Mouse (Mus musculus) neural tube, embryonic 12.5 days (tissue): Measurements from ENCODE around the gene Sulf2. TPM values are rescaled to one million over a fixed set of nuclear protein-coding genes. Genes with fewer than 3 reads are reported as not detected.
A peak's percentile ranks its signal among the peaks of the same experiment; 100 is the strongest.
"Not testable (repeated sequence)": the region's sequence is repeated elsewhere in the genome, so short reads cannot be mapped to it uniquely, and the experiment has no call there.

Experiments used
- ATAC-seq: fragments of 200-750 bp; cut with Nextera tagmentation; 2 replicates; pipeline ENCODE4 v1.8.0; 2017; ENCODE audit warnings: low read depth, mild to moderate bottlenecking, moderate TSS enrichment, moderate library complexity; ENCODE audit not compliant: low FRiP score
- H3K27ac ChIP-seq: fragments of 300-500 bp; sonication (generic); 2 replicates; pipeline ENCODE4 v1.5.1; 2016
- H3K27me3 ChIP-seq: fragments of 300-500 bp; sonication (generic); replicated peaks from 2 replicates; pipeline ENCODE4 v1.6.1; 2016; ENCODE audit warnings: mild to moderate bottlenecking
- H3K36me3 ChIP-seq: fragments of 300-500 bp; sonication (generic); 2 replicates; pipeline ENCODE4 v1.6.1; 2016; ENCODE audit warnings: mild to moderate bottlenecking
- H3K4me1 ChIP-seq: fragments of 300-500 bp; sonication (generic); 2 replicates; pipeline ENCODE4 v1.6.1; 2016
- H3K4me2 ChIP-seq: fragments of 300-500 bp; sonication (generic); replicated peaks from 2 replicates; pipeline ENCODE4 v1.6.1; 2016; ENCODE audit warnings: mild to moderate bottlenecking
- H3K4me3 ChIP-seq: fragments of 300-500 bp; sonication (generic); 2 replicates; pipeline ENCODE4 v1.5.1; 2016
- H3K9ac ChIP-seq: fragments of 300-500 bp; sonication (generic); 2 replicates; pipeline ENCODE4 v1.6.1; 2016; ENCODE audit warnings: mild to moderate bottlenecking
- H3K9me3 ChIP-seq: fragments of 300-500 bp; sonication (generic); 2 replicates; pipeline ENCODE4 v1.6.1; 2016; ENCODE audit warnings: mild to moderate bottlenecking
- WGBS: fragments of 180-500 bp; shearing (Covaris S2); methylation state at CpG from one replicate; pipeline ENCODE4 v1.1.7; 2016; 5-methylcytosine and 5-hydroxymethylcytosine counted together
- polyA plus RNA-seq: library from polyadenylated mRNA; unstranded; fragments of >200 nt; fragmentation: Nextera tagmentation; extraction: Ambion mirVana; gene quantifications from 2 replicates; pipeline ENCODE4 v1.2.1, GENCODE M21; 2016

Gene Sulf2
- polyA plus RNA-seq, 1 experiment from 2014 or later = 152 TPM

- peaks cover 20% of the 10 kb centered on the region for H3K4me1 ChIP-seq
- ATAC-seq, H3K9ac ChIP-seq, H3K4me3 ChIP-seq, H3K4me2 ChIP-seq, H3K36me3 ChIP-seq, H3K27me3 ChIP-seq, H3K9me3 ChIP-seq: not testable (repeated sequence)
- WGBS = 9% methylated on average over 7 of the region's 8 CpGs
- peak overlapping the region; percentile 34; the same call in 1 of the 2 replicates for H3K27ac ChIP-seq
Observed at GRCm38 (mm10) chr2:166187319-166187718, 31.9 kb upstream of the Sulf2 start.

GRCm38 (mm10) chr2:166186244-166186948 is 30.9 kb upstream of the Sulf2 start:
- no peaks in the 10 kb centered on the region for H3K9me3 ChIP-seq
- H3K4me2 ChIP-seq = no peak overlapping the region
- H3K36me3 ChIP-seq = no peaks in the 10 kb centered on the region
- 0 out of 2 replicates have a peak, but pooled peaks cover 3% of the 10 kb centered on the region for H3K27me3 ChIP-seq
- no peak overlapping the region for H3K4me3 ChIP-seq
- no peak overlapping the region for H3K9ac ChIP-seq
- H3K4me1 ChIP-seq = peaks cover 20% of the 10 kb centered on the region
- no peak for ATAC-seq
- 82% methylated on average over 16 of the region's 16 CpGs for WGBS
- H3K27ac ChIP-seq = peak overlapping the region; percentile 34; the same call in 1 of the 2 replicates

- Histone ChIP-seq H3K36me3 (no peaks in the 10 kb centered on the region), H3K4me2 (no peak overlapping the region), H3K9ac (no peak overlapping the region), H3K9me3 (no peaks in the 10 kb centered on the region), H3K4me1 (peaks cover 21% of the 10 kb centered on the region), H3K4me3 (no peak overlapping the region), H3K27me3 (no peaks in the 10 kb centered on the region), H3K27ac (no peak overlapping the region)
- no peak for ATAC-seq
- 79% methylated on average over 6 of the region's 6 CpGs for WGBS
Observed at GRCm38 (mm10) chr2:166185768-166186167, 30.3 kb upstream of the Sulf2 start.

- no peaks in the 10 kb centered on the region for H3K27me3 ChIP-seq
- peaks cover 33% of the 10 kb centered on the region for H3K4me1 ChIP-seq
- ATAC-seq = no peak
- H3K36me3 ChIP-seq = no peaks in the 10 kb centered on the region
- 68% methylated on average over 6 of the region's 6 CpGs for WGBS
- no peaks in the 10 kb centered on the region for H3K9me3 ChIP-seq
- H3K4me2 ChIP-seq = no peak overlapping the region
- H3K9ac ChIP-seq = no peak overlapping the region
- no peak overlapping the region for H3K4me3 ChIP-seq
- H3K27ac ChIP-seq = no peak overlapping the region
Observed at GRCm38 (mm10) chr2:166184417-166184816, 29.0 kb upstream of the Sulf2 start.

- Histone ChIP-seq H3K9me3 (no peaks in the 10 kb centered on the region), H3K27me3 (no peaks in the 10 kb centered on the region), H3K9ac (no peak overlapping the region), H3K36me3 (no peaks in the 10 kb centered on the region), H3K4me3 (no peak overlapping the region), H3K27ac (no peak overlapping the region), H3K4me2 (no peak overlapping the region), H3K4me1 (peaks cover 26% of the 10 kb centered on the region)
- whole genome bisulfite sequencing = 82% methylated on average over 15 of the region's 15 CpGs
- ATAC-seq = no peak
Observed at GRCm38 (mm10) chr2:166182009-166182685, 26.7 kb upstream of the Sulf2 start.

GRCm38 (mm10) chr2:166180744-166181508 is 25.5 kb upstream of the Sulf2 start:
- Histone ChIP-seq H3K4me1 (peaks cover 28% of the 10 kb centered on the region), H3K36me3 (no peaks in the 10 kb centered on the region), H3K9ac (no peak overlapping the region), H3K9me3 (no peaks in the 10 kb centered on the region), H3K27me3 (no peaks in the 10 kb centered on the region), H3K4me2 (0 out of 2 replicates have a peak overlapping the region, but pooled peaks have one; percentile 12), H3K27ac (0 out of 2 replicates have a peak overlapping the region, but pooled peaks have one; percentile 38), H3K4me3 (no peak overlapping the region)
- 24% methylated on average over 11 of the region's 11 CpGs for WGBS
- ATAC-seq = peak; percentile 63; the same call in 1 of the 2 replicates

- Histone ChIP-seq H3K9me3 (no peaks in the 10 kb centered on the region), H3K27me3 (no peaks in the 10 kb centered on the region), H3K4me3 (no peak overlapping the region), H3K36me3 (no peaks in the 10 kb centered on the region), H3K4me2 (0 out of 2 replicates have a peak overlapping the region, but pooled peaks have one; percentile 12), H3K4me1 (peaks cover 35% of the 10 kb centered on the region), H3K27ac (peak overlapping the region; percentile 38), H3K9ac (no peak overlapping the region)
- no peak for ATAC-seq
- WGBS = 39% methylated on average over 5 of the region's 5 CpGs
Observed at GRCm38 (mm10) chr2:166180136-166180649, 24.7 kb upstream of the Sulf2 start.

GRCm38 (mm10) chr2:166179457-166180101 is 24.1 kb upstream of the Sulf2 start:
- Histone ChIP-seq H3K36me3 (no peaks in the 10 kb centered on the region), H3K27me3 (peaks cover 2% of the 10 kb centered on the region; the same call in 1 of the 2 replicates), H3K9ac (no peak overlapping the region), H3K9me3 (no peaks in the 10 kb centered on the region), H3K4me3 (no peak overlapping the region), H3K27ac (peak overlapping the region; percentile 38; the same call in 1 of the 2 replicates), H3K4me2 (0 out of 2 replicates have a peak overlapping the region, but pooled peaks have one; percentile 12), H3K4me1 (peaks cover 40% of the 10 kb centered on the region)
- WGBS = 31% methylated on average over 4 of the region's 4 CpGs
- ATAC-seq = no peak

- no peak overlapping the region for H3K9ac ChIP-seq
- H3K9me3 ChIP-seq = no peaks in the 10 kb centered on the region
- ATAC-seq = no peak
- H3K36me3 ChIP-seq = no peaks in the 10 kb centered on the region
- H3K4me1 ChIP-seq = peaks cover 48% of the 10 kb centered on the region
- H3K27me3 ChIP-seq = peaks cover 13% of the 10 kb centered on the region
- no peak overlapping the region for H3K4me2 ChIP-seq
- no peak overlapping the region for H3K27ac ChIP-seq
- 58% methylated on average over 8 of the region's 8 CpGs for WGBS
- H3K4me3 ChIP-seq = no peak overlapping the region
Observed at GRCm38 (mm10) chr2:166175552-166176136, 20.2 kb upstream of the Sulf2 start.

- WGBS = 15% methylated on average over 3 of the region's 3 CpGs
- H3K4me2 ChIP-seq = no peak overlapping the region
- peaks cover 46% of the 10 kb centered on the region for H3K4me1 ChIP-seq
- no peak overlapping the region for H3K27ac ChIP-seq
- H3K9me3 ChIP-seq = no peaks in the 10 kb centered on the region
- H3K4me3 ChIP-seq = no peak overlapping the region
- peaks cover 18% of the 10 kb centered on the region for H3K27me3 ChIP-seq
- no peaks in the 10 kb centered on the region for H3K36me3 ChIP-seq
- no peak overlapping the region for H3K9ac ChIP-seq
- ATAC-seq = no peak
Observed at GRCm38 (mm10) chr2:166175145-166175544, 19.7 kb upstream of the Sulf2 start.

GRCm38 (mm10) chr2:166173169-166173568 is 17.7 kb upstream of the Sulf2 start:
- Histone ChIP-seq H3K36me3 (no peaks in the 10 kb centered on the region), H3K27ac (no peak overlapping the region), H3K27me3 (peaks cover 26% of the 10 kb centered on the region), H3K9ac (no peak overlapping the region), H3K4me3 (no peak overlapping the region), H3K4me1 (peaks cover 53% of the 10 kb centered on the region), H3K4me2 (no peak overlapping the region), H3K9me3 (no peaks in the 10 kb centered on the region)
- 82% methylated on average over 5 of the region's 5 CpGs for WGBS
- ATAC-seq = no peak
